Mouse (Mus musculus): ENCODE measurements around the gene Acsm4. TPM values are rescaled to one million over a fixed set of nuclear protein-coding genes. Genes with fewer than 3 reads are reported as not detected.

Acsm4 gene
- total RNA-seq, 2 experiments from 2014 or later, result not detected

- no peak for ATAC-seq (replicated peaks; ENCODE audit: poor library complexity)
These were observed 72.4 kb downstream of the Acsm4 start for GRCm38 (mm10) chr7:119762166-119762697.

Other genes starting within 250 kb of the Acsm4 start
- gene Gp2, start 230.7 kb upstream of the Acsm4 start, total RNA-seq (2015), result not detected in 2 replicates
- gene Gp2, start 230.7 kb upstream of the Acsm4 start, total RNA-seq (2017), result not detected in 2 replicates
- gene Umod, start 210.7 kb upstream of the Acsm4 start, total RNA-seq (2015), result not detected in 2 replicates
- gene Umod, start 210.7 kb upstream of the Acsm4 start, total RNA-seq (2017), result not detected in 2 replicates
- not detected in 2 replicates for gene Acsm5, start 170.6 kb upstream of the Acsm4 start, total RNA-seq (2015)
- gene Acsm5, start 170.6 kb upstream of the Acsm4 start, total RNA-seq (2017), result not detected in 2 replicates
- gene Pdilt, start 166.5 kb upstream of the Acsm4 start, total RNA-seq (2015), result not detected in 2 replicates
- not detected in 2 replicates for gene Pdilt, start 166.5 kb upstream of the Acsm4 start, total RNA-seq (2017)
- not detected in 2 replicates for gene Acsm2, start 135.7 kb upstream of the Acsm4 start, total RNA-seq (2015)
- not detected in 2 replicates for gene Acsm2, start 135.7 kb upstream of the Acsm4 start, total RNA-seq (2017)
- not detected in 2 replicates for gene Acsm1, start 83.0 kb upstream of the Acsm4 start, total RNA-seq (2015)
- gene Acsm1, start 83.0 kb upstream of the Acsm4 start, total RNA-seq (2017), result not detected in 2 replicates
- gene Thumpd1, start 30.8 kb downstream of the Acsm4 start, total RNA-seq (2015), result 40.7 and 42.7 TPM in 2 replicates
- 107 and 127 TPM in 2 replicates for gene Thumpd1, start 30.8 kb downstream of the Acsm4 start, total RNA-seq (2017)
- not detected in 2 replicates for gene Acsm3, start 70.9 kb downstream of the Acsm4 start, total RNA-seq (2015)
- not detected in 2 replicates for gene Acsm3, start 70.9 kb downstream of the Acsm4 start, total RNA-seq (2017)
- gene Rexo5, start 104.0 kb downstream of the Acsm4 start, total RNA-seq (2015), result 27.5 and 50.9 TPM in 2 replicates
- 25.4 and 47.8 TPM in 2 replicates for gene Rexo5, start 104.0 kb downstream of the Acsm4 start, total RNA-seq (2017)
- 15.1 and 20.5 TPM in 2 replicates for gene Eri2, start 104.0 kb downstream of the Acsm4 start, total RNA-seq (2015)
- 12.7 and 14.6 TPM in 2 replicates for gene Eri2, start 104.0 kb downstream of the Acsm4 start, total RNA-seq (2017)
- gene Lyrm1, start 205.8 kb downstream of the Acsm4 start, total RNA-seq (2015), result 1.7 and 5.9 TPM in 2 replicates
- gene Lyrm1, start 205.8 kb downstream of the Acsm4 start, total RNA-seq (2017), result 3.1 and 3.9 TPM in 2 replicates
- gene Dcun1d3, start 206.3 kb downstream of the Acsm4 start, total RNA-seq (2015), result 2.2 and 3.0 TPM in 2 replicates
- 2.3 and 5.4 TPM in 2 replicates for gene Dcun1d3, start 206.3 kb downstream of the Acsm4 start, total RNA-seq (2017)

All from megakaryocyte progenitor cell, adult 5-6 weeks (primary cell).